Mouse (Mus musculus): Measurements from ENCODE around the gene Med25.

Gene Med25

DNA sequence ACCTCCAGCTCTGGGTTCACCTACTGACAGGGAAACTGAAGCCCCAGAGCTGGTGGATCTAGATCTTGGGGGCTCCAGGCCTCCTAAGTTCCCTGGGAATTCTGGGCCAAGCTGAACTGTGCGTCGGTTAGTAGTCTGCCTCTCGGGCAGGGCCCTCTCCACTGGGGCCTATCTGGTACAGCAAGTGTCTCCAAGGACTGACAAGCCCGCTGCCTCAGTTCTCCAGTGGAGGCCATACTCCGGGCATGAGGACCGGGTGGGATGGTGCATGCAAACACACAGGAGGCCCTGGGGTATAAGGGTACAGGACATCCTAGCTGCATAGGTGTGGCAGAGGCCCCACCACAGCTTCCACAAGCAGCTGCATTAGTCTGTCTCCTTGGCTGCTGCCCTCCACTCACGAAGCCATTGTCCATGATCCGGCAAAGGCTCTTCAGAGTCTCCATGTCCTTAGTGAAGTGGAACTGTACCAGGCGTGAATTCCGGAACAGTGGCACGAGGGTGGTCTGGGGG is 28.5 kb downstream of the Med25 start:
- no peak for DNase-seq (ENCODE audit: low spot score in 2 of 2)

GRCm38 (mm10) chr7:44863210-44863609 is 29.3 kb downstream of the Med25 start:
- DNase-seq (ENCODE audit: low spot score in 2 of 2) = no peak

DNA sequence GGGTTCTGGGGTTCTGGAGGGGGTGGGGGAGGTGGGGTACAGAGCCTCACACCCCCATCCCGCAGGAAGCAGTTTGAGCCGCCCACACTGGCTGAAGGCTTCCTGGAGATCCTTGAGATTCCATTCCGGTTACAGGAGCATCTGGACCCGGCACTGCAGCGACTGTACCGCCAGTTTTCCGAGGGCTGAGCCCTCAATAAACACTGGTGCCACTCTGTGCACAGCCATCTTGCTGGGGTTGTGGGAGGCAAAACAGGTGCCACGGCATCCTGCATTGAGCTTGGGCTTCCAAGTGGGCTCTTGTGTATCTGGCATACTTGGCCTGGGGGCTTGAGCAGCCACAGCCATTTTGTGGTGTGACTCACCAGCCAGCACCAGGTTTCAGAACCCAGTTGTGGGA is 30.1 kb downstream of the Med25 start:
- DNase-seq (ENCODE audit: low spot score in 2 of 2) = no peak

DNA sequence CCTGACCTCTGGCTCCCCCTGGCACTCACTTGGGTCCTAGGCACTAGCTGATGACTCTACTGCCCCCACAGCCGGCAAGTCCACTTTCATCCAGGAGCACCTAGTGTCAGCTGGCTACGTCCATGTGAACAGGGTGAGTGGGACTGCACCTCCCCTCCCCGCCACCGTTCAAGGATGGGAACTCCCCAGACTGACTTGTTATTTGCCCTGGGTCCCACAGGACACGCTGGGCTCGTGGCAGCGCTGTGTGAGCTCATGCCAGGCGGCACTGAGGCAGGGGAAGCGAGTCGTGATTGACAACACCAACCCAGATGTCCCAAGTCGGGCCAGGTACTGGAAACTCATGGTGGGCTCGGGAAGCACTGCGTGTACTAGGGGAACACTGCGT is 31.1 kb downstream of the Med25 start:
- no peak for DNase-seq (ENCODE audit: low spot score in 2 of 2)

GRCm38 (mm10) chr7:44860576-44861428 is 31.7 kb downstream of the Med25 start:
- peak; percentile 53 to 69 for DNase-seq (ENCODE audit: low spot score in 2 of 2)

GRCm38 (mm10) chr7:44859896-44860295 is 32.6 kb downstream of the Med25 start:
- DNase-seq (ENCODE audit: low spot score in 2 of 2) = no peak

GRCm38 (mm10) chr7:44857905-44858304 is 34.6 kb downstream of the Med25 start:
- DNase-seq (ENCODE audit: low spot score in 2 of 2) = peak; percentile 40 to 41

GRCm38 (mm10) chr7:44857042-44857552 is 35.4 kb downstream of the Med25 start, which contains the start of gene Pnkp:
TSS of gene Pnkp (plus strand) at chr7:44857139.
- DNase-seq (ENCODE audit: low spot score in 2 of 2) = peak; percentile 75 to 81

DNA sequence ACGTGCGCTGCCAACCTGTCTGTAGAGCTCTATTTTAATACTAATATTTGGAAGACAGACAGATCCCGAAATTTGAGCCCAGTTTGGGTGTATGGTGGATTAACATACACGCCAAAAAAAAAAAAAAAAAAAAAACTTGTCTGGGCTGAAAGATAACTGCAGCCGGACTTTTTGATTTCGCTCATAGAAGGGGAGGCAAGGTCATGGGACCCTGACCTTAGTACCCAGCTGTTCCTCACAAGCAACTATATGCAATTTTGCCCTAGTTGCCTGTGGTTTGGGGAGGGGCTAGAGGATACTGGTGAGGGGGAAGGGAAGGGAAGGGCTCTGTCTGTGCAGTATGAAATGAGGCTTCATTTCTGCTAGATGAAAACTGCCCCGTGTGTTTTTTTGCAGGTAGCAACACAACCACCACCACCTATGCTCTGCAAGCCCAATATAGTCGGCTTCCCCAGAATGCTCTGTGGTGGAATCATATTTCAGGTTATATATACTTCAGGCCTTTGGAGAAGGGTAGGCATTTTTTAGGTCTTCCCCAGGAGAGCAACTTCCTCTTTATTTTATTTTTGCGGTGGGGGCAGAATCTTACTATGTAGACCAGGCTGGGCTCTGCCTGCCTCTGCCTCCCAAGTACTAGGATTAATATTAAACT is 36.1 kb downstream of the Med25 start:
- DNase-seq (ENCODE audit: low spot score in 2 of 2) = no peak

GRCm38 (mm10) chr7:44855036-44855435 is 37.5 kb downstream of the Med25 start:
- DNase-seq (ENCODE audit: low spot score in 2 of 2) = no peak

- DNase-seq (ENCODE audit: low spot score in 2 of 2) = peak; percentile 74
Measured at GRCm38 (mm10) chr7:44854356-44855031, 38.0 kb downstream of the Med25 start.

GRCm38 (mm10) chr7:44853596-44854355 is 38.7 kb downstream of the Med25 start:
- no peak for DNase-seq (ENCODE audit: low spot score in 2 of 2)

DNA sequence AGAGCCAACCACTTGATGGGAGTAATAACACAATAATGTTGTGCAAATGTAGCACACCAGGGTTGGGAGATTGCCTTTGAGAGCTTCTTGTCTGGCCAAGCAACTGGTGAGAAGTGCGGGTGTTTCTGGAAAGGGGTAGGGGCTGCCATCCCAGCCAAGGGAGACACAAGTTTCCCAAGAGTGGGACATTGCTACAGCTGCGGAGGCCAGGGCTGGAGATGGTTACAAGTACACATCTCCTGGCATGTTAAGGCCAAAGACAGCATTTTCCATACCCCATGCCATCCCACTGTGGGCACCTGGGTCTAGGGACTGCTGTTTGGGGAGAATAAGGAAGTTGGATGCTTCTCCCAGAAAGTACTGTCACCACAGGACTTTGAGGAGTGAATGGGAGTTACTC is 39.4 kb downstream of the Med25 start:
- DNase-seq (ENCODE audit: low spot score in 2 of 2) = no peak

GRCm38 (mm10) chr7:44852259-44853027 is 40.1 kb downstream of the Med25 start:
- DNase-seq (ENCODE audit: low spot score in 2 of 2) = no peak

DNA sequence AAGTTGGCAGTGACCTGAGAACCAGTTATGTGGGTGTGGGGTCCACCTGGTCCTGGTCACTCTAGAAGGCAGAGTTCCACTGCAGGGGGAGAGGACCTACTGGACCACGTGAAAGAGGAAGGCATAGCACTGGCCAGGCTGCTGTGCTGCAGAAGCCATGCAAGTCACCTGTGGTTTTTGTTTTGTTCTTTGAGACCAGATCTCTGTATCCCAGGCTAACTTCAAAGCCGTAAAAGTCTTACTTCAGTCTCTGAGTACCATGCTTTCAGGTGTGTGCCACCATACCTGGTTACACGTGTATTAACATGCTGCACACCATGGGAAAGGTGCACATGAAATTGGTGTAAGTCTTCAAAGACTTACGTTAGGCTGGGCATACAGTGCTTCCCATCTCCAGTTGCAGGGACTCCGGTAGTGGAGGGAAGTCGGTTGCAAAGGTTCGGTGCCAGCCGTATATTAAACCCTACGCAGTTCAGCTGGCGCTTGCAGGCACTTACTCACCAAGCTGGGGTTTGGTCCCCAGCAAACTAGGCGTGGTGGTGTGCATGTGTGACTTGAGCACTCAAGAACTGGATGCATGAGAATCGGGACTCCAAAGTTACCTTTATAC is 40.8 kb downstream of the Med25 start:
- DNase-seq (ENCODE audit: low spot score in 2 of 2) = no peak

DNA sequence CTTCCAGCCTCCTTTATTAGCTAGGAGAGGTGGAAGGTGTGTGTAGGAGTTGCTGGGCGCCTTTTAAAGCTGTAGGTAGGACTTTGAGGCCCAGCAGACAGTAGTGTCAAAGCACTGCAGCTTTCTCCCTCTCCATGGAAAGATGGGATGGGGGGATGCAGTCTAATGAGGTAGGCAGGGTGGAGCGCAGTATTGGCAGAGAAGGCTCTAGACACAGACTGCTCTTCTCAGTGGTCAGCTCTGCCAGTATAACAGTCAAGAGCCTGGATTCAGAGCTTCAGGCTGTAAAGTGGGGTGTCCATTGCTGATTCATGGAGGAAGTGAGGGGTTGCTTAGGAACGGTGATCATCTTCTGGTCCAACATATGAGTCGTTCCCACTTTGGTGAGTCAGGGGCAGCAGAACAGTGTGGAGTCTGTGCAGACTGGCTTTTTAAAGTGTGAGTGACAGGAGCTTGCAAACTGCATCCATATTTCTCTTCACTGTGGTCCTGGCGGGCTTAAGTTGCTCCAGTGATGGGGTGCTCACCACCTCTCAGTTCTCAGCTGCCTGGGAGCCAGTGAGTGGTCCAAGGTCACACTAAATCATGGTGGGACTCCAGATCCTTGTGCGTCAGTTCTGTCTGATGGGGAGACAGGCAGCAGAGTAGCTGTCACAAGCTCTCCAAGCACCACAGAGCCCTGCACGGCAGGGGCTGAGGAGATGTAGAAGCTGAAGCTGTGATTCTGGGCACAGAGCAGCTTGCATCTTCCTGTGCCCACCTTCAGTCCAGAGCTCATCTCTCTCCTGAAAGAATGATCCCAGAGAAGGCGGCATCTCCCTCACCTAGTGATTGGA is 41.5 kb downstream of the Med25 start:
- DNase-seq (ENCODE audit: low spot score in 2 of 2) = no peak

DNA sequence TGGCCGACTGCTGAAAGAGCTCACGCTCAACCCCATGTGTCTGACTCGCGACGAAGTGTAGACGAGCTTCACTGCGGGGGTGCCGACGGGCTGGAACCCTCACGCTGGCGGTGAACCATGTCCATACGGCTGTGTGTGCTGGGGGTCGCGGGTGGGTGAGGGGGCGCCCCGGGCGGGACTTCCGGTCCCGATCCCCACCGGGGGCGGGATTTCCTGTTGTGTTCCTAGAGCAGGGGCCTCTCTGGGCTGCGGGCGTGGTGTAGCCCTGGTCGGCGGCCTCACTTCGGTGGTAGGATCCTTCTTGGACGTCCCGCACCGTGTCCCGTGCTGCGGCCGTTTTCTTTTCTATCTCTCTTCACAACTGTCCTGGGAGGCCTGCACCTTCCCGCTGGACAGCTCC is 42.4 kb downstream of the Med25 start:
- peak in 1 of 2 experiments; percentile 45 for DNase-seq (ENCODE audit: low spot score in 2 of 2)

GRCm38 (mm10) chr7:44849416-44850111 is 42.9 kb downstream of the Med25 start:
- peak; percentile 85 to 88 for DNase-seq (ENCODE audit: low spot score in 2 of 2)
